Mouse (Mus musculus): ENCODE data around the gene Krt25.

Krt25 gene

GRCm38 (mm10) chr11:99276786-99277185, 46.0 kb downstream of the Krt25 start:
- no peak for DNase-seq (ENCODE audit: low read depth, low spot score)

- no peak for DNase-seq (ENCODE audit: low read depth, low spot score)
Observed at GRCm38 (mm10) chr11:99275624-99276023, 47.1 kb downstream of the Krt25 start.

- no peak for DNase-seq (ENCODE audit: low read depth, low spot score)
Observed at GRCm38 (mm10) chr11:99272721-99273120, 50.0 kb downstream of the Krt25 start.

- no peak for DNase-seq (ENCODE audit: low read depth, low spot score)
Observed at GRCm38 (mm10) chr11:99269192-99269591, 53.6 kb downstream of the Krt25 start.

- no peak for DNase-seq (ENCODE audit: low read depth, low spot score)
Observed at GRCm38 (mm10) chr11:99265796-99266195, 57.0 kb downstream of the Krt25 start.
